In the genomic region with DNA sequence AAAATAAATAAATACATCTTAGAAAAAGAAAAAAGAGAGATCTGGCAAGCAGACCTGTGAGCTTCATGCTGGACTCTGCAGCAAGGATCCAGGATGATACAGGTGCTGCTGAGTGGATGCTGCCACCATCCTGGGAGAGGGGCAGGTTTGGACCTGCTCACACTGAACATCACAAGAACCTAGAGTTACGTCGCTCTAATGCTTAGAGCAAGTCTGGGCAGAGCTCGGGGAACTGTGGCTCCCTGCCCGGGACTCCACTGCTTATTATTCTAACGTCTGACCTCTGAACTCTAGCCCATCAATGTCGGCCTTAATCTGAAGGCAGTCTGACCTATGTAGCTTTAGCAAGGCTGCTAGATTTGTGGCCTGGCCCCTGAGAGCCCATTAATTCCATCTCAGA, we compare ENCODE assay signal across 23 mouse cellular contexts. TPM values are rescaled to one million over a fixed set of nuclear protein-coding genes. Genes with fewer than 3 reads are reported as not detected.
A peak's percentile ranks its signal among the peaks of the same experiment; 100 is the strongest.
DNase-seq lines count a peak whose midpoint lies in the region; ATAC-seq and TF ChIP-seq lines count a peak whose summit lies in the region.
"Had no signal": no experiment of that assay in that cellular context is flagged by ENCODE, and none has a peak within 500 bp of the region (broad histone marks: within the 10 kb centered on the region; RNA-seq: fewer than 3 reads in every experiment).

No protein-coding gene starts in this region.

- 0 out of 2 replicates have a peak, but pooled peaks have one; percentile 22 for ATAC-seq in forebrain, embryonic 11.5 days (replicated peaks; ENCODE audit: low FRiP score)
- 0 out of 2 replicates have a peak, but pooled peaks have one; percentile 5 for ATAC-seq in kidney, embryonic 15.5 days (replicated peaks; ENCODE audit: low FRiP score)
- ATAC-seq in intestine, postnatal 0 days = no peak
- ATAC-seq: activated CD4-positive, CD25-positive, alpha-beta regulatory T cell, adult 4 months; inflammation-experienced regulatory T-cells, adult 6 months; liver, postnatal 0 days had no signal

- no peak overlapping the region for H3ac ChIP-seq in myocyte (ENCODE audit: control insufficient read depth, insufficient read length)

- no peaks in the 10 kb centered on the region for H3K79me2 ChIP-seq in myocyte (ENCODE audit: control insufficient read depth, insufficient read depth)

- no peak overlapping the region for H3K9ac ChIP-seq in forebrain, embryonic 11.5 days (ENCODE audit: low read length)
- no peak overlapping the region for H3K9ac ChIP-seq in kidney, embryonic 15.5 days
- H3K9ac ChIP-seq in intestine, postnatal 0 days (ENCODE audit: low read depth, low read length) = no peak overlapping the region
- H3K9ac ChIP-seq: limb, embryonic 15.5 days; liver, postnatal 0 days; stomach, embryonic 15.5 days had no signal

- peaks cover 28% of the 10 kb centered on the region for H3K36me3 ChIP-seq in forebrain, embryonic 11.5 days (ENCODE audit: control insufficient read depth, insufficient read depth, low read length)
- peaks cover 63% of the 10 kb centered on the region for H3K36me3 ChIP-seq in forebrain, embryonic 10.5 days (replicated peaks)
- peaks cover 52% of the 10 kb centered on the region for H3K36me3 ChIP-seq in kidney, embryonic 15.5 days
- peaks cover 15% of the 10 kb centered on the region for H3K36me3 ChIP-seq in myocyte (ENCODE audit: control insufficient read depth, insufficient read depth)
- H3K36me3 ChIP-seq in intestine, postnatal 0 days (ENCODE audit: control insufficient read depth, insufficient read depth) = peaks cover 34% of the 10 kb centered on the region

- H3K4me1 ChIP-seq in forebrain, embryonic 11.5 days (replicated peaks; ENCODE audit: control insufficient read depth, insufficient read depth, low read length) = no peaks in the 10 kb centered on the region
- H3K4me1 ChIP-seq in forebrain, embryonic 10.5 days = peaks cover 5% of the 10 kb centered on the region; the same call in 1 of the 2 replicates
- no peaks in the 10 kb centered on the region for H3K4me1 ChIP-seq in kidney, embryonic 15.5 days
- no peaks in the 10 kb centered on the region for H3K4me1 ChIP-seq in intestine, postnatal 0 days (replicated peaks; ENCODE audit: control insufficient read depth, insufficient read depth, low read length)
- H3K4me1 ChIP-seq: limb, embryonic 15.5 days; megakaryocyte, embryonic 14.5 days; stomach, embryonic 15.5 days had no signal

- no peak for DNase-seq in forebrain, embryonic 11.5 days (ENCODE audit: low spot score)
- no peak for DNase-seq in forebrain, embryonic 10.5 days (ENCODE audit: extremely low spot score, low spot score)
- DNase-seq in kidney, adult 8-10 months = no peak
- DNase-seq in ZHBTc4 (ENCODE audit: low read depth, low spot score) = peak; percentile 41
- no peak for DNase-seq in urinary bladder, adult 2 months (ENCODE audit: low spot score)
- DNase-seq: adrenal gland, postnatal 25 days; cerebellum, adult 8-10 months; heart, postnatal 14 days; layer of hippocampus, postnatal 36 days; liver, postnatal 0 days; lung, postnatal 14 days had no signal

- TF ChIP-seq CTCF in intestine, postnatal 0 days (IDR thresholded peaks at IDR 0.05; ENCODE audit: low read depth) = no peak

- H3K4me3 ChIP-seq in forebrain, embryonic 11.5 days (ENCODE audit: low read depth, low read length) = no peak overlapping the region
- no peak overlapping the region for H3K4me3 ChIP-seq in forebrain, embryonic 10.5 days
- no peak overlapping the region for H3K4me3 ChIP-seq in kidney, embryonic 15.5 days (replicated peaks)
- H3K4me3 ChIP-seq in myocyte = no peak overlapping the region
- no peak overlapping the region for H3K4me3 ChIP-seq in intestine, postnatal 0 days (ENCODE audit: low read depth, low read length)
- H3K4me3 ChIP-seq: limb, embryonic 15.5 days; megakaryocyte, embryonic 14.5 days; stomach, embryonic 15.5 days had no signal

- 50% methylated on average over 6 of the region's 6 CpGs for WGBS in forebrain, embryonic 11.5 days
- 69% methylated on average over 6 of the region's 6 CpGs for WGBS in forebrain, embryonic 10.5 days
- 28% methylated on average over 6 of the region's 6 CpGs for WGBS in kidney, embryonic 15.5 days
- 56% methylated on average over 6 of the region's 6 CpGs for WGBS in intestine, postnatal 0 days

- no peak overlapping the region for H3K27ac ChIP-seq in forebrain, embryonic 11.5 days (ENCODE audit: low read depth, low read length)
- no peak overlapping the region for H3K27ac ChIP-seq in forebrain, embryonic 10.5 days
- no peak overlapping the region for H3K27ac ChIP-seq in kidney, embryonic 15.5 days
- no peak overlapping the region for H3K27ac ChIP-seq in intestine, postnatal 0 days (ENCODE audit: low read depth, low read length)
- H3K27ac ChIP-seq: limb, embryonic 15.5 days; stomach, embryonic 15.5 days had no signal

- H3K27me3 ChIP-seq in forebrain, embryonic 11.5 days (ENCODE audit: control insufficient read depth, insufficient read depth, low read length) = no peaks in the 10 kb centered on the region
- no peaks in the 10 kb centered on the region for H3K27me3 ChIP-seq in forebrain, embryonic 10.5 days (ENCODE audit: poor library complexity, severe bottlenecking)
- no peaks in the 10 kb centered on the region for H3K27me3 ChIP-seq in kidney, embryonic 15.5 days
- H3K27me3 ChIP-seq in myocyte (ENCODE audit: control insufficient read depth, insufficient read depth, insufficient read length) = no peaks in the 10 kb centered on the region
- no peaks in the 10 kb centered on the region for H3K27me3 ChIP-seq in intestine, postnatal 0 days (replicated peaks; ENCODE audit: control insufficient read depth, insufficient read depth, low read length)
- H3K27me3 ChIP-seq: limb, embryonic 15.5 days; stomach, embryonic 15.5 days had no signal

- no peak overlapping the region for H3K4me2 ChIP-seq in forebrain, embryonic 11.5 days (ENCODE audit: low read depth, low read length, severe bottlenecking)
- no peak overlapping the region for H3K4me2 ChIP-seq in kidney, embryonic 15.5 days
- no peak overlapping the region for H3K4me2 ChIP-seq in myocyte (ENCODE audit: low read depth)
- no peak overlapping the region for H3K4me2 ChIP-seq in intestine, postnatal 0 days (replicated peaks; ENCODE audit: low read depth)
- H3K4me2 ChIP-seq: heart, embryonic 11.5 days; limb, embryonic 15.5 days; stomach, embryonic 15.5 days had no signal

- H3K9me3 ChIP-seq in forebrain, embryonic 11.5 days (ENCODE audit: control insufficient read depth, low read length) = no peaks in the 10 kb centered on the region
- H3K9me3 ChIP-seq in forebrain, embryonic 10.5 days = no peaks in the 10 kb centered on the region
- no peaks in the 10 kb centered on the region for H3K9me3 ChIP-seq in kidney, embryonic 15.5 days (replicated peaks)
- H3K9me3 ChIP-seq in intestine, postnatal 0 days (ENCODE audit: control insufficient read depth) = no peaks in the 10 kb centered on the region
- H3K9me3 ChIP-seq: limb, embryonic 15.5 days; megakaryocyte, embryonic 14.5 days; stomach, embryonic 15.5 days had no signal

- TF ChIP-seq POLR2A in myocyte (IDR thresholded peaks at IDR 0.05; ENCODE audit: insufficient read length, low read depth) = no peak

TF ChIP-seq in myocyte, 11 proteins besides CTCF, POLR2A, EP300 and RAD21 (continues in another document):
- TF ChIP-seq SRF (IDR thresholded peaks at IDR 0.05; ENCODE audit: control insufficient read depth, insufficient read length, low read depth) = no peak
- no peak for TF ChIP-seq REST (IDR thresholded peaks at IDR 0.05; ENCODE audit: insufficient read depth, insufficient read length)

RNA-seq across cellular contexts. Expression of gene Gtf2h4, which starts 7.1 kb away (rescaled TPM):
- polyA plus RNA-seq in forebrain, embryonic 11.5 days (2014; fragmentation: Nextera tagmentation; extraction: Ambion mirVana) = 41.2 and 47.4 TPM in 2 replicates
- polyA plus RNA-seq in forebrain, embryonic 10.5 days (2016; fragmentation: Nextera tagmentation; extraction: Ambion mirVana) = 59.3 and 62.3 TPM in 2 replicates
- 48.5 and 49.9 TPM in 2 replicates for polyA plus RNA-seq in kidney, embryonic 15.5 days (2015; fragmentation: Nextera tagmentation; extraction: Ambion mirVana)
- polyA plus RNA-seq in myocyte (2012; fragmentation: generic; extraction: Trizol) = 27.4 TPM
- 19.8 and 22.4 TPM in 2 replicates for polyA plus RNA-seq in urinary bladder, adult 2 months (2012; rRNA removed)
- 16.9 and 18.1 TPM in 2 replicates for polyA plus RNA-seq in intestine, postnatal 0 days (2015; fragmentation: Nextera tagmentation; extraction: Ambion mirVana)

RNA-seq across cellular contexts. Expression of gene Vars2, which starts 13.2 kb away (rescaled TPM):
- 16.2 and 19.5 TPM in 2 replicates for polyA plus RNA-seq in forebrain, embryonic 11.5 days (2014; fragmentation: Nextera tagmentation; extraction: Ambion mirVana)
- 19.3 and 20.2 TPM in 2 replicates for polyA plus RNA-seq in forebrain, embryonic 10.5 days (2016; fragmentation: Nextera tagmentation; extraction: Ambion mirVana)
- 15.9 and 18.8 TPM in 2 replicates for polyA plus RNA-seq in kidney, embryonic 15.5 days (2015; fragmentation: Nextera tagmentation; extraction: Ambion mirVana)
- polyA plus RNA-seq in myocyte (2012; fragmentation: generic; extraction: Trizol) = 13.7 TPM
- 21.3 and 21.8 TPM in 2 replicates for polyA plus RNA-seq in urinary bladder, adult 2 months (2012; rRNA removed)
- 6.0 and 6.3 TPM in 2 replicates for polyA plus RNA-seq in intestine, postnatal 0 days (2015; fragmentation: Nextera tagmentation; extraction: Ambion mirVana)

RNA-seq across cellular contexts. Expression of gene Ddr1, which starts 23.8 kb away (rescaled TPM):
- polyA plus RNA-seq in forebrain, embryonic 11.5 days (2014; fragmentation: Nextera tagmentation; extraction: Ambion mirVana) = 130 and 144 TPM in 2 replicates
- 105 and 112 TPM in 2 replicates for polyA plus RNA-seq in forebrain, embryonic 10.5 days (2016; fragmentation: Nextera tagmentation; extraction: Ambion mirVana)
- 83.0 and 86.1 TPM in 2 replicates for polyA plus RNA-seq in kidney, embryonic 15.5 days (2015; fragmentation: Nextera tagmentation; extraction: Ambion mirVana)
- polyA plus RNA-seq in myocyte (2012; fragmentation: generic; extraction: Trizol) = 65.6 TPM
- 20.2 and 28.6 TPM in 2 replicates for polyA plus RNA-seq in urinary bladder, adult 2 months (2012; rRNA removed)
- polyA plus RNA-seq in intestine, postnatal 0 days (2015; fragmentation: Nextera tagmentation; extraction: Ambion mirVana) = 27.8 and 30.0 TPM in 2 replicates

RNA-seq across cellular contexts. Expression of gene Mucl3, which starts 37.1 kb away (rescaled TPM):
- 0.07 and 0.13 TPM in 2 replicates for polyA plus RNA-seq in forebrain, embryonic 11.5 days (2014; fragmentation: Nextera tagmentation; extraction: Ambion mirVana)
- polyA plus RNA-seq in forebrain, embryonic 10.5 days (2016; fragmentation: Nextera tagmentation; extraction: Ambion mirVana) = 0.12 and 0.14 TPM in 2 replicates
- polyA plus RNA-seq in kidney, embryonic 15.5 days (2015; fragmentation: Nextera tagmentation; extraction: Ambion mirVana) = 0.26 TPM in 2 replicates
- polyA plus RNA-seq in myocyte (2012; fragmentation: generic; extraction: Trizol) = 0.05 TPM
- 0.04 and 0.07 TPM in 2 replicates for polyA plus RNA-seq in urinary bladder, adult 2 months (2012; rRNA removed)
- 2.8 and 16.7 TPM in 2 replicates for polyA plus RNA-seq in intestine, postnatal 0 days (2015; fragmentation: Nextera tagmentation; extraction: Ambion mirVana)
- polyA plus RNA-seq: liver, postnatal 0 days; neural tube, embryonic 11.5 days; spleen, adult 2 months had no signal

RNA-seq across cellular contexts. Expression of gene Gm9573, which starts 54.2 kb away (rescaled TPM):
- not detected in 2 replicates for polyA plus RNA-seq in forebrain, embryonic 11.5 days (2014; fragmentation: Nextera tagmentation; extraction: Ambion mirVana)
- polyA plus RNA-seq in forebrain, embryonic 10.5 days (2016; fragmentation: Nextera tagmentation; extraction: Ambion mirVana) = not detected in 2 replicates
- not detected in 2 replicates for polyA plus RNA-seq in kidney, embryonic 15.5 days (2015; fragmentation: Nextera tagmentation; extraction: Ambion mirVana)
- not detected for polyA plus RNA-seq in myocyte (2012; fragmentation: generic; extraction: Trizol)
- polyA plus RNA-seq in urinary bladder, adult 2 months (2012; rRNA removed) = not detected in 2 replicates
- not detected in 2 replicates for polyA plus RNA-seq in intestine, postnatal 0 days (2015; fragmentation: Nextera tagmentation; extraction: Ambion mirVana)
- polyA plus RNA-seq: activated CD4-positive, CD25-positive, alpha-beta regulatory T cell, adult 4 months; heart, embryonic 11.5 days; inflammation-experienced regulatory T-cells, adult 6 months; kidney, embryonic 16.5 days; liver, postnatal 0 days; neural tube, embryonic 11.5 days; spleen, adult 2 months had no signal
